Mouse (Mus musculus) heart, adult 2 months (tissue): Measurements from ENCODE around the gene Abcc8.

Experiments used
- CTCF ChIP-seq: fragments of 200-600 bp; IDR thresholded peaks from 2 replicates; pipeline ENCODE4 v1.8.1; 2022; ENCODE audit warnings: antibody characterized with exemption, mild to moderate bottlenecking, moderate library complexity
- POLR2A ChIP-seq: fragments of 200-500 bp; IDR thresholded peaks from 2 replicates; pipeline ENCODE4 v1.6.1; 2011; ENCODE audit warnings: mild to moderate bottlenecking, low read depth, low read length, control low read depth; ENCODE audit not compliant: insufficient read depth

- TF ChIP-seq CTCF (no peak), POLR2A (no peak)
Observed at GRCm38 (mm10) chr7:46161615-46162014, 18.2 kb downstream of the Abcc8 start.
